Comparison of ENCODE assay signal across 9 mouse cellular contexts in the genomic region with DNA sequence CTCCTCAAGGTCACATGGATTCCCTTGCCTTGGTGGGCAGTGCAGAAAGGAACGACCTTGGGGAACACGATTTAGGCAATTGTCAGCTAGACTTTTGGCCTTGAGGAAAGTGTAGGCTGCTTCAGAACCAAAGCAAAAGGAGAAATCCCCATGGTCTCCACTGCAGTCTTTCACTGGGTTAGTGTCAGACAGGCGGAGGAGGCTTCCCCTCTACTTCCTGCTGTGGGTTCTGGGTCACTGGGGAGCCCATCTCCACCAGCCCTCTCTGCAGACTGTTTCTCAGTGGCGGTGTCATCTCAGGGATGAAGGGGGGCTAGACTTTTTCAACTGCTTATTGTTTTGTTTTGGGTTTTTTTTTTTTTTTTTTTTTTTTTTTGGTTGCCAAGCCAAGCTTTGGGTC.
DNase-seq lines count a peak whose midpoint lies in the region; ATAC-seq and TF ChIP-seq lines count a peak whose summit lies in the region.
"Had no signal": no experiment of that assay in that cellular context is flagged by ENCODE, and none has a peak within 500 bp of the region (broad histone marks: within the 10 kb centered on the region; RNA-seq: fewer than 3 reads in every experiment).

No protein-coding gene starts in this region.

- TF ChIP-seq POLR2A in cortical plate, adult 2 months (IDR thresholded peaks at IDR 0.05; ENCODE audit: extremely low read depth, insufficient read depth, low read length) = no peak

- no peaks in the 10 kb centered on the region for H3K36me3 ChIP-seq in hindbrain, embryonic 13.5 days
- no peaks in the 10 kb centered on the region for H3K36me3 ChIP-seq in hindbrain, embryonic 10.5 days
- H3K36me3 ChIP-seq in liver, embryonic 12.5 days = no peaks in the 10 kb centered on the region
- H3K36me3 ChIP-seq in hindbrain, embryonic 16.5 days (ENCODE audit: control insufficient read depth, insufficient read depth, low read length) = no peaks in the 10 kb centered on the region

- H3K27ac ChIP-seq in hindbrain, embryonic 13.5 days = peak overlapping the region; percentile 30; the same call in 1 of the 2 replicates
- no peak overlapping the region for H3K27ac ChIP-seq in hindbrain, embryonic 10.5 days
- peak overlapping the region; percentile 56; the same call in 1 of the 2 replicates for H3K27ac ChIP-seq in cortical plate, adult 2 months (ENCODE audit: insufficient read depth, low read length)
- H3K27ac ChIP-seq in liver, embryonic 12.5 days = no peak overlapping the region
- H3K27ac ChIP-seq in hindbrain, embryonic 16.5 days (ENCODE audit: low read depth, low read length) = no peak overlapping the region

- TF ChIP-seq CTCF in cortical plate, adult 2 months (IDR thresholded peaks at IDR 0.05; ENCODE audit: extremely low read depth, insufficient read depth, low read length) = no peak

- no peak overlapping the region for H3K4me2 ChIP-seq in hindbrain, embryonic 13.5 days
- H3K4me2 ChIP-seq in liver, embryonic 12.5 days = no peak overlapping the region
- no peak overlapping the region for H3K4me2 ChIP-seq in hindbrain, embryonic 16.5 days (ENCODE audit: low read length)
- H3K4me2 ChIP-seq: lung, embryonic 14.5 days had no signal

- H3K9me3 ChIP-seq in hindbrain, embryonic 13.5 days = no peaks in the 10 kb centered on the region
- H3K9me3 ChIP-seq in hindbrain, embryonic 10.5 days = no peaks in the 10 kb centered on the region
- H3K9me3 ChIP-seq in liver, embryonic 12.5 days (replicated peaks) = no peaks in the 10 kb centered on the region
- H3K9me3 ChIP-seq in hindbrain, embryonic 16.5 days (ENCODE audit: control insufficient read depth, low read length) = no peaks in the 10 kb centered on the region

- H3K4me1 ChIP-seq in hindbrain, embryonic 13.5 days (replicated peaks) = peaks cover 31% of the 10 kb centered on the region
- peaks cover 43% of the 10 kb centered on the region for H3K4me1 ChIP-seq in hindbrain, embryonic 10.5 days (replicated peaks)
- peaks cover 35% of the 10 kb centered on the region for H3K4me1 ChIP-seq in cortical plate, adult 2 months (ENCODE audit: control insufficient read depth, insufficient read depth, low read length)
- H3K4me1 ChIP-seq in liver, embryonic 12.5 days = peaks cover 18% of the 10 kb centered on the region; the same call in 1 of the 2 replicates
- peaks cover 13% of the 10 kb centered on the region for H3K4me1 ChIP-seq in hindbrain, embryonic 16.5 days (ENCODE audit: control insufficient read depth, insufficient read depth, low read depth, low read length)

- no peak for DNase-seq in hindbrain, embryonic 10.5 days (ENCODE audit: low spot score)
- DNase-seq in A20 (ENCODE audit: low read depth, low spot score) = peak; percentile 80
- DNase-seq: lung, embryonic 14.5 days had no signal

- no peak overlapping the region for H3K9ac ChIP-seq in hindbrain, embryonic 13.5 days
- no peak overlapping the region for H3K9ac ChIP-seq in liver, embryonic 12.5 days
- H3K9ac ChIP-seq in hindbrain, embryonic 16.5 days (ENCODE audit: low read depth, low read length) = no peak overlapping the region
- H3K9ac ChIP-seq: lung, embryonic 14.5 days had no signal

- H3K4me3 ChIP-seq in hindbrain, embryonic 13.5 days = no peak overlapping the region
- no peak overlapping the region for H3K4me3 ChIP-seq in hindbrain, embryonic 10.5 days
- no peak overlapping the region for H3K4me3 ChIP-seq in cortical plate, adult 2 months (ENCODE audit: insufficient read depth, low read length)
- no peak overlapping the region for H3K4me3 ChIP-seq in liver, embryonic 12.5 days
- H3K4me3 ChIP-seq in hindbrain, embryonic 16.5 days (ENCODE audit: low read length) = no peak overlapping the region

- 55% methylated on average over 4 of the region's 4 CpGs for WGBS in hindbrain, embryonic 13.5 days
- WGBS in hindbrain, embryonic 10.5 days = 45% methylated on average over 4 of the region's 4 CpGs
- WGBS in liver, embryonic 12.5 days (ENCODE audit: insufficient replicate concordance) = 10% methylated on average over 4 of the region's 4 CpGs
- WGBS in hindbrain, embryonic 16.5 days = 51% methylated on average over 4 of the region's 4 CpGs

- H3K27me3 ChIP-seq in hindbrain, embryonic 13.5 days = no peaks in the 10 kb centered on the region
- H3K27me3 ChIP-seq in hindbrain, embryonic 10.5 days (ENCODE audit: insufficient read depth, poor library complexity, severe bottlenecking) = no peaks in the 10 kb centered on the region
- H3K27me3 ChIP-seq in liver, embryonic 12.5 days (replicated peaks) = peaks cover 3% of the 10 kb centered on the region; the same call in 1 of the 2 replicates
- H3K27me3 ChIP-seq in hindbrain, embryonic 16.5 days (replicated peaks; ENCODE audit: control insufficient read depth, insufficient read depth, low read length) = no peaks in the 10 kb centered on the region

- no peak for ATAC-seq in hindbrain, embryonic 13.5 days (ENCODE audit: low FRiP score)
- peak; percentile 80 for ATAC-seq in neutrophil, adult 5-6 weeks (ENCODE audit: extremely low read depth, insufficient number of reproducible peaks, low FRiP score, poor library complexity, severe bottlenecking)
- no peak for ATAC-seq in frontal cortex, adult (ENCODE audit: low TSS enrichment)
- ATAC-seq in liver, embryonic 12.5 days = no peak
- ATAC-seq in hindbrain, embryonic 16.5 days = no peak

Comparison
In these comparisons a context has a peak if more than half of its experiments do, and no peak if none do; other contexts are left out.
1. H3K27ac ChIP-seq: peak in hindbrain, embryonic 13.5 days (single experiment) and cortical plate, adult 2 months (single experiment); none in hindbrain, embryonic 10.5 days (single experiment), liver, embryonic 12.5 days (single experiment) and hindbrain, embryonic 16.5 days (single experiment).